Mouse (Mus musculus): ENCODE measurements around the gene Cog6. TPM values are rescaled to one million over a fixed set of nuclear protein-coding genes. Genes with fewer than 3 reads are reported as not detected.

Cog6 gene
- polyA plus RNA-seq, 1 experiment from 2014 or later: 57.7 TPM

GRCm38 (mm10) chr3:53004406-53005114 is 12.5 kb downstream of the Cog6 start:
- no peaks in the 10 kb centered on the region for H3K4me1 ChIP-seq (ENCODE audit: control insufficient read depth, insufficient read depth, low read length)
- H3K27me3 ChIP-seq (ENCODE audit: control insufficient read depth, insufficient read depth, low read length): no peaks in the 10 kb centered on the region
- H3K4me3 ChIP-seq (ENCODE audit: low read depth, low read length): no peak overlapping the region
- H3K4me2 ChIP-seq (ENCODE audit: low read depth, low read length): no peak overlapping the region
- no peaks in the 10 kb centered on the region for H3K9me3 ChIP-seq (ENCODE audit: control insufficient read depth, low read length)
- 71% methylated on average over 2 of the region's 2 CpGs for WGBS
- H3K27ac ChIP-seq (ENCODE audit: low read depth, low read length): no peak overlapping the region
- H3K36me3 ChIP-seq (ENCODE audit: control insufficient read depth, insufficient read depth, low read length): peaks cover 36% of the 10 kb centered on the region
- no peak; the same call in 1 of the 2 replicates for ATAC-seq (ENCODE audit: low read depth)
- H3K9ac ChIP-seq (replicated peaks; ENCODE audit: low read depth, low read length): no peak overlapping the region

- Histone ChIP-seq H3K4me1 (ENCODE audit: control insufficient read depth, insufficient read depth, low read length) (no peaks in the 10 kb centered on the region), H3K9ac (replicated peaks; ENCODE audit: low read depth, low read length) (no peak overlapping the region), H3K4me2 (ENCODE audit: low read depth, low read length) (no peak overlapping the region), H3K36me3 (ENCODE audit: control insufficient read depth, insufficient read depth, low read length) (peaks cover 24% of the 10 kb centered on the region), H3K27me3 (ENCODE audit: control insufficient read depth, insufficient read depth, low read length) (no peaks in the 10 kb centered on the region), H3K9me3 (ENCODE audit: control insufficient read depth, low read length) (no peaks in the 10 kb centered on the region), H3K27ac (ENCODE audit: low read depth, low read length) (no peak overlapping the region), H3K4me3 (ENCODE audit: low read depth, low read length) (no peak overlapping the region)
- ATAC-seq (ENCODE audit: low read depth): no peak
- WGBS: 82% methylated on average over 6 of the region's 6 CpGs
Observed at GRCm38 (mm10) chr3:53002076-53002475, 15.0 kb downstream of the Cog6 start.

GRCm38 (mm10) chr3:52999996-53000395 is 17.0 kb downstream of the Cog6 start:
- no peaks in the 10 kb centered on the region for H3K4me1 ChIP-seq (ENCODE audit: control insufficient read depth, insufficient read depth, low read length)
- no peak overlapping the region for H3K27ac ChIP-seq (ENCODE audit: low read depth, low read length)
- H3K9ac ChIP-seq (replicated peaks; ENCODE audit: low read depth, low read length): no peak overlapping the region
- H3K4me2 ChIP-seq (ENCODE audit: low read depth, low read length): no peak overlapping the region
- H3K36me3 ChIP-seq (ENCODE audit: control insufficient read depth, insufficient read depth, low read length): peaks cover 28% of the 10 kb centered on the region
- 94% methylated on average over 3 of the region's 3 CpGs for WGBS
- H3K9me3 ChIP-seq (ENCODE audit: control insufficient read depth, low read length): no peaks in the 10 kb centered on the region
- no peak for ATAC-seq (ENCODE audit: low read depth)
- no peaks in the 10 kb centered on the region for H3K27me3 ChIP-seq (ENCODE audit: control insufficient read depth, insufficient read depth, low read length)
- H3K4me3 ChIP-seq (ENCODE audit: low read depth, low read length): no peak overlapping the region

DNA sequence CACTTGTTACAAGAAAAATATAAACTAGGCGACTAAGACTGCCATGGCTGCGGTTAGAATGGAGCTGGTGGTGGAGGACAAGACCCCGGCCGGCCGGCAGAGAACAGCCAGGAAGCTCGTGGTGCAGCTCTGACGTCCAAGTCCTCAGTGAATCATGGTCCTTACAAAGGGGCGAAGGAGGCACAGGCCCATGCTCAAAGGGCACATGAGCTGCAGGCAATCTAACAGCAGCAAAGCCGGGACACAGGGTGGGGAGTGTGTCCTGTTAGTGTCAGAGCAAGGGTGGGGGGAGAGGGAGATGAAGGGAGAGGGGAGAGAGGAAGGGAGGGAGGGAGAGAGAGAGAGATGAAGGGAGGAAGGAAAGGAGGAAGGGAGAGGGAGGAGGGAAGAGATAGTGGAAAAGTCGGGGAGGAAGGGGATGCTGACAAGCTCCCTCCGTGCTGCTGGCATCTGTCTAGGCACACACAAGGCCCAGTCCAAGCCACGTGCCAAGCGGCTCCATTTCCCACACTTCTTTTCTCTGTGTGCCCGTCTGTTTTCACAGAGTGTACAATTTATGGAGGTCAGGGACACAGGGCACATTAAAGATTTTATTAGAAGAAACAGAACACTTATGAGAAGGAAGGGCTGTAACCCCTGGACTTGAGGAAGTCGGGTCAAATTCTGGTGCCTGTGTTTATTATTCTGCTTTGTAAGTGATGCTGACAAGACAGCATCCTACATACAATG is 17.9 kb downstream of the Cog6 start:
- H3K9ac ChIP-seq (replicated peaks; ENCODE audit: low read depth, low read length): no peak overlapping the region
- H3K36me3 ChIP-seq (ENCODE audit: control insufficient read depth, insufficient read depth, low read length): peaks cover 28% of the 10 kb centered on the region
- H3K27me3 ChIP-seq (ENCODE audit: control insufficient read depth, insufficient read depth, low read length): no peaks in the 10 kb centered on the region
- no peaks in the 10 kb centered on the region for H3K9me3 ChIP-seq (ENCODE audit: control insufficient read depth, low read length)
- H3K4me2 ChIP-seq (ENCODE audit: low read depth, low read length): no peak overlapping the region
- ATAC-seq (ENCODE audit: low read depth): no peak
- H3K4me1 ChIP-seq (ENCODE audit: control insufficient read depth, insufficient read depth, low read length): no peaks in the 10 kb centered on the region
- WGBS: 77% methylated on average over 15 of the region's 15 CpGs
- H3K27ac ChIP-seq (ENCODE audit: low read depth, low read length): no peak overlapping the region
- H3K4me3 ChIP-seq (ENCODE audit: low read depth, low read length): no peak overlapping the region

GRCm38 (mm10) chr3:52997381-52997780 is 19.7 kb downstream of the Cog6 start:
- H3K9ac ChIP-seq (replicated peaks; ENCODE audit: low read depth, low read length): no peak overlapping the region
- no peaks in the 10 kb centered on the region for H3K9me3 ChIP-seq (ENCODE audit: control insufficient read depth, low read length)
- ATAC-seq (ENCODE audit: low read depth): no peak
- no peaks in the 10 kb centered on the region for H3K4me1 ChIP-seq (ENCODE audit: control insufficient read depth, insufficient read depth, low read length)
- 91% methylated on average over 1 of the region's 1 CpGs for WGBS
- peaks cover 31% of the 10 kb centered on the region for H3K36me3 ChIP-seq (ENCODE audit: control insufficient read depth, insufficient read depth, low read length)
- H3K27me3 ChIP-seq (ENCODE audit: control insufficient read depth, insufficient read depth, low read length): no peaks in the 10 kb centered on the region
- H3K4me3 ChIP-seq (ENCODE audit: low read depth, low read length): no peak overlapping the region
- no peak overlapping the region for H3K4me2 ChIP-seq (ENCODE audit: low read depth, low read length)
- H3K27ac ChIP-seq (ENCODE audit: low read depth, low read length): no peak overlapping the region

GRCm38 (mm10) chr3:52996635-52997034 is 20.4 kb downstream of the Cog6 start:
- no peak overlapping the region for H3K4me2 ChIP-seq (ENCODE audit: low read depth, low read length)
- peaks cover 23% of the 10 kb centered on the region for H3K36me3 ChIP-seq (ENCODE audit: control insufficient read depth, insufficient read depth, low read length)
- no peak overlapping the region for H3K9ac ChIP-seq (replicated peaks; ENCODE audit: low read depth, low read length)
- 91% methylated on average over 5 of the region's 5 CpGs for WGBS
- H3K27me3 ChIP-seq (ENCODE audit: control insufficient read depth, insufficient read depth, low read length): no peaks in the 10 kb centered on the region
- H3K9me3 ChIP-seq (ENCODE audit: control insufficient read depth, low read length): no peaks in the 10 kb centered on the region
- no peak overlapping the region for H3K27ac ChIP-seq (ENCODE audit: low read depth, low read length)
- H3K4me3 ChIP-seq (ENCODE audit: low read depth, low read length): no peak overlapping the region
- ATAC-seq (ENCODE audit: low read depth): no peak
- H3K4me1 ChIP-seq (ENCODE audit: control insufficient read depth, insufficient read depth, low read length): no peaks in the 10 kb centered on the region

DNA sequence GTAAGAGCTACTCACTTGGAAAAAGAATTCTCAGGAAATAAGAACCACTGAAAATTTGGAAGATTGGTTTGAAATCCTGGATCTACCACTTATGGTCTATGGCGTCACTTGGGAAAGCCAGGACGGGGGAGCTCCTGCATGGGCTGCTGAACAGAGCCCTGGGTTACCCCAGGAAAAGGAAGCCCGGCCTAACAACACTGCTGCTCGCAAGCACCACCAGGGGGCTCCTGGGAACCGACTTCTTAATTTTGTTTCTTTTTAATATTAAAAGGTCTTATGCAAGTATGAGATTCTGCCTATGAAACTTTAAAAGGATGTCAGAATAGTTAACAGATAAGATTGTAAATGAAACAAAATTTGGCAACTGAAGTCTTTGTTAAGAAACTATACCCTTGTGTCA is 22.4 kb downstream of the Cog6 start:
- no peaks in the 10 kb centered on the region for H3K4me1 ChIP-seq (ENCODE audit: control insufficient read depth, insufficient read depth, low read length)
- H3K4me2 ChIP-seq (ENCODE audit: low read depth, low read length): no peak overlapping the region
- H3K9ac ChIP-seq (replicated peaks; ENCODE audit: low read depth, low read length): no peak overlapping the region
- no peak overlapping the region for H3K27ac ChIP-seq (ENCODE audit: low read depth, low read length)
- peaks cover 24% of the 10 kb centered on the region for H3K36me3 ChIP-seq (ENCODE audit: control insufficient read depth, insufficient read depth, low read length)
- H3K9me3 ChIP-seq (ENCODE audit: control insufficient read depth, low read length): no peaks in the 10 kb centered on the region
- H3K4me3 ChIP-seq (ENCODE audit: low read depth, low read length): no peak overlapping the region
- WGBS: 76% methylated on average over 5 of the region's 5 CpGs
- no peak for ATAC-seq (ENCODE audit: low read depth)
- H3K27me3 ChIP-seq (ENCODE audit: control insufficient read depth, insufficient read depth, low read length): no peaks in the 10 kb centered on the region

- WGBS: 92% methylated on average over 8 of the region's 10 CpGs
- H3K4me2 ChIP-seq (ENCODE audit: low read depth, low read length): no peak overlapping the region
- H3K4me3 ChIP-seq (ENCODE audit: low read depth, low read length): no peak overlapping the region
- H3K9ac ChIP-seq (replicated peaks; ENCODE audit: low read depth, low read length): no peak overlapping the region
- H3K9me3 ChIP-seq (ENCODE audit: control insufficient read depth, low read length): no peaks in the 10 kb centered on the region
- no peaks in the 10 kb centered on the region for H3K4me1 ChIP-seq (ENCODE audit: control insufficient read depth, insufficient read depth, low read length)
- no peaks in the 10 kb centered on the region for H3K27me3 ChIP-seq (ENCODE audit: control insufficient read depth, insufficient read depth, low read length)
- H3K27ac ChIP-seq (ENCODE audit: low read depth, low read length): no peak overlapping the region
- peaks cover 30% of the 10 kb centered on the region for H3K36me3 ChIP-seq (ENCODE audit: control insufficient read depth, insufficient read depth, low read length)
- no peak for ATAC-seq (ENCODE audit: low read depth)
Observed at GRCm38 (mm10) chr3:52993296-52993695, 23.7 kb downstream of the Cog6 start.

- Histone ChIP-seq H3K27ac (ENCODE audit: low read depth, low read length) (no peak overlapping the region), H3K4me3 (ENCODE audit: low read depth, low read length) (no peak overlapping the region), H3K4me1 (ENCODE audit: control insufficient read depth, insufficient read depth, low read length) (no peaks in the 10 kb centered on the region), H3K9ac (replicated peaks; ENCODE audit: low read depth, low read length) (no peak overlapping the region), H3K27me3 (ENCODE audit: control insufficient read depth, insufficient read depth, low read length) (no peaks in the 10 kb centered on the region), H3K4me2 (ENCODE audit: low read depth, low read length) (no peak overlapping the region), H3K9me3 (ENCODE audit: control insufficient read depth, low read length) (no peaks in the 10 kb centered on the region), H3K36me3 (ENCODE audit: control insufficient read depth, insufficient read depth, low read length) (peaks cover 34% of the 10 kb centered on the region)
- no peak for ATAC-seq (ENCODE audit: low read depth)
- WGBS: 57% methylated on average over 17 of the region's 18 CpGs
Observed at GRCm38 (mm10) chr3:52990041-52990737, 26.8 kb downstream of the Cog6 start.

Measured in neural tube, embryonic 14.5 days (tissue).